Mouse (Mus musculus): ENCODE results near the gene Pip4k2a.

Gene Pip4k2a

GRCm38 (mm10) chr2:18979675-18980074 is 18.3 kb downstream of the Pip4k2a start:
- DNase-seq (ENCODE audit: low read depth, low spot score) = no peak

- no peak for DNase-seq (ENCODE audit: low read depth, low spot score)
Measured at GRCm38 (mm10) chr2:18979046-18979445, 18.9 kb downstream of the Pip4k2a start.

GRCm38 (mm10) chr2:18977201-18977805 is 20.6 kb downstream of the Pip4k2a start:
- peak; percentile 11 for DNase-seq (ENCODE audit: low read depth, low spot score)

GRCm38 (mm10) chr2:18976175-18976574 is 21.8 kb downstream of the Pip4k2a start:
- DNase-seq (ENCODE audit: low read depth, low spot score) = no peak

- DNase-seq (ENCODE audit: low read depth, low spot score) = no peak
Measured at GRCm38 (mm10) chr2:18974882-18975645, 22.9 kb downstream of the Pip4k2a start.

GRCm38 (mm10) chr2:18971564-18971963 is 26.4 kb downstream of the Pip4k2a start:
- DNase-seq (ENCODE audit: low read depth, low spot score) = no peak

- DNase-seq (ENCODE audit: low read depth, low spot score) = no peak
Measured at GRCm38 (mm10) chr2:18970461-18970860, 27.5 kb downstream of the Pip4k2a start.

- DNase-seq (ENCODE audit: low read depth, low spot score) = no peak
Measured at GRCm38 (mm10) chr2:18969066-18969681, 28.8 kb downstream of the Pip4k2a start.

GRCm38 (mm10) chr2:18967451-18968063 is 30.4 kb downstream of the Pip4k2a start:
- DNase-seq (ENCODE audit: low read depth, low spot score) = no peak

- no peak for DNase-seq (ENCODE audit: low read depth, low spot score)
Measured at GRCm38 (mm10) chr2:18966566-18966965, 31.4 kb downstream of the Pip4k2a start.

- no peak for DNase-seq (ENCODE audit: low read depth, low spot score)
Measured at GRCm38 (mm10) chr2:18965950-18966349, 32.0 kb downstream of the Pip4k2a start.

- no peak for DNase-seq (ENCODE audit: low read depth, low spot score)
Measured at GRCm38 (mm10) chr2:18965108-18965507, 32.8 kb downstream of the Pip4k2a start.

GRCm38 (mm10) chr2:18963286-18964040 is 34.5 kb downstream of the Pip4k2a start:
- no peak for DNase-seq (ENCODE audit: low read depth, low spot score)

- no peak for DNase-seq (ENCODE audit: low read depth, low spot score)
Measured at GRCm38 (mm10) chr2:18962502-18962901, 35.4 kb downstream of the Pip4k2a start.

GRCm38 (mm10) chr2:18960376-18960973 is 37.5 kb downstream of the Pip4k2a start:
- no peak for DNase-seq (ENCODE audit: low read depth, low spot score)

GRCm38 (mm10) chr2:18959558-18959957 is 38.4 kb downstream of the Pip4k2a start:
- DNase-seq (ENCODE audit: low read depth, low spot score) = no peak

- no peak for DNase-seq (ENCODE audit: low read depth, low spot score)
Measured at GRCm38 (mm10) chr2:18959008-18959407, 38.9 kb downstream of the Pip4k2a start.

- no peak for DNase-seq (ENCODE audit: low read depth, low spot score)
Measured at GRCm38 (mm10) chr2:18958501-18958900, 39.4 kb downstream of the Pip4k2a start.

GRCm38 (mm10) chr2:18958044-18958443 is 39.9 kb downstream of the Pip4k2a start:
- no peak for DNase-seq (ENCODE audit: low read depth, low spot score)

GRCm38 (mm10) chr2:18957459-18957858 is 40.5 kb downstream of the Pip4k2a start:
- DNase-seq (ENCODE audit: low read depth, low spot score) = no peak

- DNase-seq (ENCODE audit: low read depth, low spot score) = no peak
Measured at GRCm38 (mm10) chr2:18956945-18957344, 41.0 kb downstream of the Pip4k2a start.
